Mouse (Mus musculus): ENCODE data around the gene Zcchc24.

DNA sequence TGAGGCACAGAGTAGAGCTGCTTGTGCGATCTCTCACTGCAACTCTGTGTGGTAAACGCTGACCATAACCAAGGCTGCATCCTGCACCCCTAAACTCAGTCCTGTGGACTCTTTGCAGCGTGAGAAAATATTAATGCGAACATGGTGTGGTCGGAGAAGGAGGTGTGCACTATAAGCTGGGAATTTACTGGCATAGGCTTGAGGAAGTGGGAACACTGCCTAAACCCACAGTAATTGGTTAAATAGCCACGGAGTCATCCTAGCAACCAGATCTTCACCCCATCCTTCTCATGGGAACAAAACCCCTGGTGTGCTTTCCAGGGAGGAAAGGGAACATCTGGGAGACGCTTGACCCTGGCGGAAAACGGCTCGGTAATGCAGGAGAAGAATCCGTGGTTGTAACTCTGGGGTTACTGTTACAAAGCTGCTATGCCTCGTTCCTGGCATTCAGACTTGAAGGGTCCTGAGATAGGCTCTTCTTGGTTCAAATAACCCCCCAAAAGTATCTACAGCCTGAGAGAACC is 18.6 kb upstream of the Zcchc24 start:
- TF ChIP-seq CTCF (IDR thresholded peaks at IDR 0.05) (no peak), EP300 (IDR thresholded peaks at IDR 0.05) (no peak)

Measured in lung, postnatal 0 days (tissue).